Mouse (Mus musculus): ENCODE results near the gene Ero1lb. TPM values are rescaled to one million over a fixed set of nuclear protein-coding genes. Genes with fewer than 3 reads are reported as not detected.

Gene Ero1lb
- 5.6 and 7.5 TPM in 2 replicates for polyA plus RNA-seq (2021; fragmentation: Nextera tagmentation)
- long read RNA-seq, experiment 1, partial matches to known transcripts: 1 of 4 reads
- long read RNA-seq, experiment 1, other reads (novel, unspliced or antisense): 3 of 4 reads
- long read RNA-seq, experiment 2, partial matches to known transcripts: 1 of 11 reads
- long read RNA-seq, experiment 2, other reads (novel, unspliced or antisense): 10 of 11 reads

GRCm38 (mm10) chr13:12565621-12566390, at the start of gene Ero1lb:
TSS of gene Ero1lb (plus strand) at chr13:12565874.

GRCm38 (mm10) chr13:12519955-12520584, 45.6 kb upstream of the Ero1lb start, which contains the start of gene Edaradd:
TSS of gene Edaradd (minus strand) at chr13:12520438.

Other genes with a start within 250 kb of the Ero1lb start
- 12.3 and 12.6 TPM in 2 replicates for gene Actn2, start 225.1 kb upstream of the Ero1lb start, polyA plus RNA-seq (2021; fragmentation: Nextera tagmentation)
- 7.9 and 10.5 TPM in 2 replicates for gene Heatr1, start 170.8 kb upstream of the Ero1lb start, polyA plus RNA-seq (2021; fragmentation: Nextera tagmentation)
- 15.3 and 16.2 TPM in 2 replicates for gene Lgals8, start 100.9 kb upstream of the Ero1lb start, polyA plus RNA-seq (2021; fragmentation: Nextera tagmentation)
- 0.19 and 0.25 TPM in 2 replicates for gene Edaradd, start 45.4 kb upstream of the Ero1lb start, polyA plus RNA-seq (2021; fragmentation: Nextera tagmentation)
- not detected in 2 replicates for gene Prl2c3, start 234.2 kb downstream of the Ero1lb start, polyA plus RNA-seq (2021; fragmentation: Nextera tagmentation)